Mouse (Mus musculus) heart, postnatal 0 days (tissue): ENCODE results near the gene Rnf215.

Experiments used
- CTCF ChIP-seq: IDR thresholded peaks from 2 replicates; pipeline ENCODE4 v1.5.1; 2016; ENCODE audit warnings: antibody characterized with exemption, control low read depth, low read depth
- EP300 ChIP-seq: IDR thresholded peaks from 2 replicates; pipeline ENCODE4 v1.6.1; 2016; ENCODE audit warnings: antibody characterized with exemption, low read depth

- TF ChIP-seq CTCF = no peak
- TF ChIP-seq EP300 = no peak
Measured at GRCm38 (mm10) chr11:4122742-4123579, 12.0 kb upstream of the Rnf215 start, which contains the start of gene Sec14l2.
